8 mouse cellular contexts compared by ENCODE assay signal in the genomic region with DNA sequence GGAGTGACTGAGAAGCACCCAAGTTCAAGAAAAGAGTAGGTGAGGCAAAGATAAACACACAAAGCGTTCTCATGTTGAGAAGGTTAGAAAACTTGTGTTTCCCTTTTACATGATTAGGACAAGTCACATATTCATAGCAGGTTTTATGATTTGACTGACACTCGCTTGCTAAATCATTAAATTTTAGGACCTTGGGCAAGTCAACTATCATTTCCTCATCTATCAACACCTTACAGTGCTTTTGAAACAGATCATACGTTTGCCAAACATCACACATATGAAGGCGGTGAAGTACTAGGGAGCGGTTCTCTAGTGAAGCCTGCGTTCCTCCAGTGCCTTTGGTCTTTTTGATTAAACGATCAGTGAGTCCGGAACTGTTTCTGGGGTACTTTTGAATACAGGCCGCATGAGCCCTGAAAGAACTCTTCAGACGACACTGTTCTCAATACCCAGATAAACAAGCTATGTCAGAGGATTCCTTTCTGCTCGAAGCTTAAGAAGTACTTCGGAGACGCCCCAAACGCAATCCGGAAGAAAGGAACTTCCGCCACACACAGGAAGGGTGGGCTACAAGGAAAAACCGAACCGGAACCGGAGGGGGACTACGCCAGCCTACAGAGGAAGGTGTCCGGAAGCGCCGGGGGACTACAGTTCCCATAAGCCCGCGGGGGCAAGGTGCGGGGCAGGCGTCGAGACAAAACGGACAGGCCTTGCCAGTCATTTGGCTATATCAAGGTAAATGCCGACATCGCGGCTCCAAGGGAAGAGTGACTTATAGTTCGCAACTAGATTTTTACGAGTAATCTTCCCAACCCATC. TPM values are rescaled to one million over a fixed set of nuclear protein-coding genes. Genes with fewer than 3 reads are reported as not detected.
DNase-seq lines count a peak whose midpoint lies in the region; ATAC-seq and TF ChIP-seq lines count a peak whose summit lies in the region.

Gene Acbd5, plus strand, starts transcription at position 616 of the 818 bp plus-strand sequence.

- peak within 1 kb of the TSS; percentile 97 for H3K27ac ChIP-seq in embryonic facial prominence, embryonic 13.5 days
- peak within 1 kb of the TSS; percentile 99 for H3K27ac ChIP-seq in kidney, adult 2 months (ENCODE audit: insufficient read depth, low read depth, low read length)
- H3K27ac ChIP-seq in limb, embryonic 12.5 days, result peak within 1 kb of the TSS; percentile 95
- H3K27ac ChIP-seq in midbrain, embryonic 15.5 days, result peak within 1 kb of the TSS; percentile 95
- peak within 1 kb of the TSS; percentile 91 for H3K27ac ChIP-seq in spleen, adult 2 months (ENCODE audit: insufficient read depth, low read length)

- peak within 1 kb of the TSS; percentile 96 for H3K4me2 ChIP-seq in embryonic facial prominence, embryonic 13.5 days
- peak within 1 kb of the TSS; percentile 92 for H3K4me2 ChIP-seq in limb, embryonic 12.5 days
- H3K4me2 ChIP-seq in midbrain, embryonic 15.5 days, result peak within 1 kb of the TSS; percentile 95

- peak within 1 kb of the TSS; percentile 76 for H3K4me3 ChIP-seq in embryonic facial prominence, embryonic 13.5 days
- H3K4me3 ChIP-seq in kidney, adult 2 months (ENCODE audit: insufficient read depth, low read depth, low read length), result peak within 1 kb of the TSS; percentile 91
- H3K4me3 ChIP-seq in limb, embryonic 12.5 days (replicated peaks), result peak within 1 kb of the TSS; percentile 65
- peak within 1 kb of the TSS; percentile 70 for H3K4me3 ChIP-seq in midbrain, embryonic 15.5 days
- H3K4me3 ChIP-seq in spleen, adult 2 months (ENCODE audit: extremely low read depth, insufficient read depth, insufficient read length), result peak within 1 kb of the TSS; percentile 63

- TF ChIP-seq CTCF in kidney, adult 2 months (conservative IDR thresholded peaks at IDR 0.05; ENCODE audit: insufficient read depth, insufficient read length, low read depth, low read length), result no peak
- TF ChIP-seq CTCF in spleen, adult 2 months (IDR thresholded peaks at IDR 0.05; ENCODE audit: extremely low read depth, insufficient read depth, insufficient read length, insufficient replicate concordance), result no peak

- H3K36me3 ChIP-seq in embryonic facial prominence, embryonic 13.5 days, result peaks cover 7% of the 10 kb centered on the region; the same call in 1 of the 2 replicates
- no peaks in the 10 kb centered on the region; the same call in 1 of the 2 replicates for H3K36me3 ChIP-seq in kidney, adult 2 months (ENCODE audit: control insufficient read depth, insufficient read depth, low read length)
- H3K36me3 ChIP-seq in limb, embryonic 12.5 days, result 0 out of 2 replicates have a peak, but pooled peaks cover 3% of the 10 kb centered on the region
- H3K36me3 ChIP-seq in midbrain, embryonic 15.5 days (replicated peaks), result no peaks in the 10 kb centered on the region; the same call in 1 of the 2 replicates
- H3K36me3 ChIP-seq in spleen, adult 2 months (ENCODE audit: control insufficient read depth, insufficient read depth, low read length), result no peaks in the 10 kb centered on the region

- 0 out of 2 replicates have a peak, but pooled peaks cover 3% of the 10 kb centered on the region for H3K4me1 ChIP-seq in embryonic facial prominence, embryonic 13.5 days
- no peaks in the 10 kb centered on the region for H3K4me1 ChIP-seq in kidney, adult 2 months (ENCODE audit: control insufficient read depth, insufficient read depth, low read length)
- H3K4me1 ChIP-seq in limb, embryonic 12.5 days (replicated peaks), result no peaks in the 10 kb centered on the region
- peaks cover 23% of the 10 kb centered on the region for H3K4me1 ChIP-seq in midbrain, embryonic 15.5 days
- no peaks in the 10 kb centered on the region for H3K4me1 ChIP-seq in spleen, adult 2 months (ENCODE audit: control insufficient read depth, insufficient read depth, insufficient read length)

- H3K27me3 ChIP-seq in embryonic facial prominence, embryonic 13.5 days, result no peaks in the 10 kb centered on the region
- no peaks in the 10 kb centered on the region for H3K27me3 ChIP-seq in kidney, adult 2 months (replicated peaks; ENCODE audit: control insufficient read depth, insufficient read depth, low read length)
- H3K27me3 ChIP-seq in limb, embryonic 12.5 days, result no peaks in the 10 kb centered on the region
- 0 out of 2 replicates have a peak, but pooled peaks cover 2% of the 10 kb centered on the region for H3K27me3 ChIP-seq in midbrain, embryonic 15.5 days (replicated peaks)
- no peaks in the 10 kb centered on the region for H3K27me3 ChIP-seq in spleen, adult 2 months (ENCODE audit: control insufficient read depth, insufficient read depth, low read length)

- 2% methylated on average over 34 of the region's 34 CpGs for WGBS in embryonic facial prominence, embryonic 13.5 days
- 2% methylated on average over 34 of the region's 34 CpGs for WGBS in kidney, adult 2 months
- 2% methylated on average over 34 of the region's 34 CpGs for WGBS in limb, embryonic 12.5 days
- WGBS in midbrain, embryonic 15.5 days, result 3% methylated on average over 34 of the region's 34 CpGs
- WGBS in spleen, adult 2 months, result 3% methylated on average over 34 of the region's 34 CpGs

- no peaks in the 10 kb centered on the region for H3K9me3 ChIP-seq in embryonic facial prominence, embryonic 13.5 days
- H3K9me3 ChIP-seq in limb, embryonic 12.5 days, result no peaks in the 10 kb centered on the region
- no peaks in the 10 kb centered on the region for H3K9me3 ChIP-seq in midbrain, embryonic 15.5 days

- peak; percentile 94 for ATAC-seq in embryonic facial prominence, embryonic 13.5 days (ENCODE audit: insufficient number of reproducible peaks, insufficient read depth, low FRiP score, low TSS enrichment, low read depth)
- ATAC-seq in limb, embryonic 12.5 days (ENCODE audit: insufficient number of reproducible peaks, insufficient read depth, low FRiP score, low TSS enrichment, low read depth), result peak; percentile 92
- peak; percentile 97 for ATAC-seq in midbrain, embryonic 15.5 days (replicated peaks)

- peak within 1 kb of the TSS; percentile 87 for H3K9ac ChIP-seq in embryonic facial prominence, embryonic 13.5 days
- peak within 1 kb of the TSS; percentile 73 for H3K9ac ChIP-seq in limb, embryonic 12.5 days (replicated peaks)
- peak within 1 kb of the TSS; percentile 60 for H3K9ac ChIP-seq in midbrain, embryonic 15.5 days

- DNase-seq in 3134 (ENCODE audit: extremely low read depth, insufficient read length, low spot score), result peak; percentile 91
- peak; percentile 97 for DNase-seq in adrenal gland, postnatal 36 days
- DNase-seq in heart, adult 18-20 months, result peak; percentile 97 to 99
- DNase-seq in kidney, adult 2 months, result peak; percentile 98
- DNase-seq in spleen, adult 2 months (ENCODE audit: low read depth in 1 of 2, low spot score in 2 of 2), result peak; percentile 95 to 96

- TF ChIP-seq POLR2A in kidney, adult 2 months (IDR thresholded peaks at IDR 0.05; ENCODE audit: low read depth, low read length), result no peak
- TF ChIP-seq POLR2A in spleen, adult 2 months (IDR thresholded peaks at IDR 0.05; ENCODE audit: low read depth, low read length), result peak; percentile 83

RNA-seq across cellular contexts. Expression of gene Acbd5, which starts in this region (rescaled TPM):
- total RNA-seq in adrenal gland, postnatal 36 days (2021), result 100 to 1,000 TPM in 1 of 2 experiments, 10 to 100 TPM in 1; 61.1 to 112 TPM
- 36.9 and 39.8 TPM in 2 replicates for polyA plus RNA-seq in embryonic facial prominence, embryonic 13.5 days (2015; fragmentation: Nextera tagmentation; extraction: Ambion mirVana)
- 10 to 100 TPM; 27.9 to 28.0 TPM for total RNA-seq in heart, adult 18-20 months (2021)
- polyA plus RNA-seq in kidney, adult 2 months (2012; rRNA removed), result 13.6 and 18.9 TPM in 2 replicates
- 34.1 and 38.3 TPM in 2 replicates for polyA plus RNA-seq in limb, embryonic 12.5 days (2016; fragmentation: Nextera tagmentation; extraction: Ambion mirVana)
- 76.1 and 85.8 TPM in 2 replicates for polyA plus RNA-seq in midbrain, embryonic 15.5 days (2015; fragmentation: Nextera tagmentation; extraction: Ambion mirVana)
- 7.5 and 7.8 TPM in 2 replicates for polyA plus RNA-seq in spleen, adult 2 months (2012; rRNA removed)

Comparison
In these comparisons a context has a peak if more than half of its experiments do, and no peak if none do; other contexts are left out.
1. Peak in every context shown above with its lines: DNase-seq, ATAC-seq, H3K4me3 ChIP-seq and H3K27ac ChIP-seq.